Mouse (Mus musculus) adrenal gland, postnatal 4 days (tissue): ENCODE measurements around the gene Slain1. TPM values are rescaled to one million over a fixed set of nuclear protein-coding genes. Genes with fewer than 3 reads are reported as not detected.

Experiments
- DNase-seq, 2 experiments: peaks; one replicate each; pipeline ENCODE4 v3.0.0; 2021 to 2022; ENCODE audit warnings: low spot score in 2 of 2, mixed read lengths in 2 of 2
- long read RNA-seq, 2 experiments: library from polyadenylated mRNA; stranded (forward); transcript quantifications; one replicate each; pipeline ENCODE4 v2.0.0; 2021
- total RNA-seq, 2 experiments: library from RNA; stranded (reverse); gene quantifications; 2 replicates each; pipeline ENCODE4 v1.2.3; 2021

Gene Slain1
- 1 to 10 TPM; 2.8 to 4.1 TPM for total RNA-seq
- long read RNA-seq, experiment 1, transcript Slain1-201 (7 exons, 2,863 nt), result major isoform, 5 of 5 reads
- long read RNA-seq, experiment 1, partial matches to known transcripts, result 0 of 5 reads
- long read RNA-seq, experiment 1, other reads (novel, unspliced or antisense), result 0 of 5 reads
- long read RNA-seq, experiment 2, transcript Slain1-201 (7 exons, 2,863 nt), result major isoform, 8 of 11 reads
- long read RNA-seq, experiment 2, partial matches to known transcripts, result 1 of 11 reads
- long read RNA-seq, experiment 2, other reads (novel, unspliced or antisense), result 0 of 11 reads

- peak; percentile 16 to 24 for DNase-seq
Observed at GRCm38 (mm10) chr14:103649896-103650334, at the start of gene Slain1. Slain1 (plus strand) TSS chr14:103650228.

GRCm38 (mm10) chr14:103608063-103608462 is 42.0 kb upstream of the Slain1 start:
- DNase-seq, result no peak

- DNase-seq, result no peak
Observed at GRCm38 (mm10) chr14:103613573-103614271, 36.3 kb upstream of the Slain1 start.

GRCm38 (mm10) chr14:103614272-103614587 is 35.8 kb upstream of the Slain1 start:
- DNase-seq, result no peak

GRCm38 (mm10) chr14:103619756-103620155 is 30.3 kb upstream of the Slain1 start:
- DNase-seq, result no peak

GRCm38 (mm10) chr14:103621207-103621606 is 28.8 kb upstream of the Slain1 start:
- no peak for DNase-seq

- DNase-seq, result no peak
Observed at GRCm38 (mm10) chr14:103626100-103626499, 23.9 kb upstream of the Slain1 start.

- DNase-seq, result no peak
Observed at GRCm38 (mm10) chr14:103629639-103630364, 20.2 kb upstream of the Slain1 start.

GRCm38 (mm10) chr14:103630545-103630944 is 19.5 kb upstream of the Slain1 start:
- DNase-seq, result no peak

GRCm38 (mm10) chr14:103643933-103644332 is 6.1 kb upstream of the Slain1 start:
- DNase-seq, result no peak

- no peak for DNase-seq
Observed at GRCm38 (mm10) chr14:103647981-103648380, 2.0 kb upstream of the Slain1 start.

- DNase-seq, result no peak
Observed at GRCm38 (mm10) chr14:103648623-103649255, 1.3 kb upstream of the Slain1 start.

GRCm38 (mm10) chr14:103649302-103649701 is 726 bp upstream of the Slain1 start:
- DNase-seq, result no peak

GRCm38 (mm10) chr14:103650413-103651101 is 529 bp downstream of the Slain1 start:
- DNase-seq, result peak in 1 of 2 experiments; percentile 5

- DNase-seq, result no peak
Observed at GRCm38 (mm10) chr14:103651106-103651505, 1.1 kb downstream of the Slain1 start.

- no peak for DNase-seq
Observed at GRCm38 (mm10) chr14:103651562-103651961, 1.5 kb downstream of the Slain1 start.

GRCm38 (mm10) chr14:103652524-103652923 is 2.5 kb downstream of the Slain1 start:
- no peak for DNase-seq

- no peak for DNase-seq
Observed at GRCm38 (mm10) chr14:103653800-103654199, 3.8 kb downstream of the Slain1 start.

- no peak for DNase-seq
Observed at GRCm38 (mm10) chr14:103655448-103655847, 5.4 kb downstream of the Slain1 start.

GRCm38 (mm10) chr14:103657876-103658275 is 7.8 kb downstream of the Slain1 start:
- no peak for DNase-seq

- DNase-seq, result no peak
Observed at GRCm38 (mm10) chr14:103663026-103663425, 13.0 kb downstream of the Slain1 start.
